Mouse (Mus musculus): ENCODE measurements at regions not wholly inside any gene's neighbourhood (a gene's known extent, or its start where the extent isn't known, plus 50 kb on each side); places are given as distances from the start of the nearest gene placed in this dataset.

GRCm38 (mm10) chr8:87202639-87203160, 269.7 kb downstream of the Cbln1 start:
- DNase-seq (ENCODE audit: extremely low spot score), result no peak

- DNase-seq (ENCODE audit: extremely low spot score), result peak; percentile 76
These were observed 272.8 kb downstream of the Cbln1 start for GRCm38 (mm10) chr8:87199461-87200131.

DNA sequence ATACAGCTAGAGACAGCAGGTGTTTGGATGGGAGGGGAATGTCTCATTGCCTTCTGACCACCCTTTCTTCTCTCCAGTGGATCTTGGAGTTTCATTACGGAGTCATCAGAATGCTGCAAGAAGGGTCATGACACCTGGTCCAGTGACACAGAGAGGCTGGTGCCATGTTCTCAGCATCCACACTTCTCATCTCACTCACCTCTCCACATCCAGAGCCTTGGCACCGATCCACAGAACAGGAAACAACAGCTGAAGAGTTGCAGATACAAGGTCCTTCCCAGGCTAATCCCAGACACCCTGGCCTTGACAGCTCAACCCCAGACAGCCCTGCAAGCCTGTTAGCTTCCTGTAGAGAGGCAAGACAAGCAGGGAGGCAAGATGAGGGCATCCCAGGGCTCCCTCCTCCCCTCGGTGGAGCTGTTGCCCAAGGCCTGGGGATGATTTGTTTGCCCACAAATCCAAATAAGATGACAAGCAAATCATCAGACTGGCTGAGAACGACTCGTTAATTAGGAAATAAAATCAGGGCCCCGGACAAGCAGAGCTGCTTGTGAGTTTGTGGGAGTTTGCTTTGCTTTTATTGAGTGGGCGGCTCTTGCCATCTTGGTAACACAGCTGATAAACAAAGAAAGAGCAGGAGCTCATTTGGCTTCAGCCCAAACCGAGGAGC, 274.4 kb downstream of the Cbln1 start:
- DNase-seq (ENCODE audit: extremely low spot score), result no peak

DNA sequence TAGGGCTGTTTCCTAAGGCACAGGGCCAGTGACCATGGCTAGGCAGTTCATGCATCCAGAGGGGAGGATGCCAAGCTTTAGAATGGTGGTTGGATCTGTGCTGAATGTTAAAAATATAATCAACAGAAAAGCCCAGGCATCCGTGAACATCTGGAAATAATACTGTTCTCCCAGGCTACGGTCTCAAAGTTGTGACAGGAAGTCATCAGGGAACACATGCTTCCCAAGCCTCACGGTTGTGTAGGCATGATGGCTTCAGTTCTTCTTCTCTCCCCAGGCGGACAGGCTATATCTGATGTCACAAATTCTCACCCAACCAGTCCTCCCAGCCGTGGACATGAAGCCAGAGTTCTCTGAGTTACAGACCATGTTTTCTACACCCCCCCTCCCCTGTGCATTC, 275.4 kb downstream of the Cbln1 start:
- DNase-seq (ENCODE audit: extremely low spot score), result no peak

GRCm38 (mm10) chr8:87196050-87196449, 276.4 kb downstream of the Cbln1 start:
- no peak for DNase-seq (ENCODE audit: extremely low spot score)

DNA sequence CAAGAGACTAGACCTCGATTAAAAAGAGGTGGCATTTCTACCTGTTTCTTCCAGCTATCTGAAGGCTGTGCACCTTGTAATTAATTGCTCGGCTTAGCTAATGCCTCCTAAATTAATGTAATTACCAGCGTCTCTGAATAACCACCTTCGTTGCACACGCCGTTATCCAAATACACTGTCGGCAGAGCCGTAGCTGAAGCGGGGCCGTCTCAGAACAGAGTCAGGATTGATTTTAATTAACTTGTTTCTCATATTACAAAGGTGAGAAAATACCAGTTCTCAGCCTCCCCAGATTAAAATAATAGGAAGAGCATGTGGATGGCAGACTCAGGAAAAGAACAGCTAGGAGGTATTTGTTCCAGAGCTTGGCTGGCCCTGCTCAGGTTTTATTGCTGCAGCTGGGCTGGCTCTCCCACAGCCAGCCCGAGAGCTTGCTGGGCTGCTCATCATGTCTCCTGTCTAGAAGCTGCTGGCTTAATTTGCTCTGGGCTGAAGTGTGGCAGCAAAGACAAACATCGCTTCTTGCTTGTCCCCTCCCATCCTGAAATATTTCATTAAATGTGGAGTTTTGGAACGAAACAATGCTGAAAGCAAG, 282.5 kb downstream of the Cbln1 start:
- DNase-seq (ENCODE audit: extremely low spot score), result no peak

DNA sequence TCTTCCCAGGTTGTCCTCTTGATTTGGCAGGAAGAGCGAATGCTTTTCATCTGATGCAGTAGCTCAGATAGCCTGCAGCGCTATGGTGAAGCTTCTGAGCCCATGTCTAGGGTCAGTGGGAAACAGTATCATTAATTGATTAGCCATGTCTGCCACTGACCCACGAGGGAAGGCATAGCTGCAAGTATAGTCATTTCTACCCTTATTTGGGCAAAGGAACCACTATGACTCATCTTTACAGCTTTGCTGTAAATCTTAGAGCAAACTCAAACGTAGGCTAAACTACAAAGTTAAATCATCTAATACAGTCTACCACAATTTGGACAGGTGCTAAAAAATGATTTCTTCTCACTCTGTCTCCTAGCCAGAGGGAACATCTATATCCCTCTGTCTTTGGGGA, 289.5 kb downstream of the Cbln1 start:
- no peak for DNase-seq (ENCODE audit: extremely low spot score)

DNA sequence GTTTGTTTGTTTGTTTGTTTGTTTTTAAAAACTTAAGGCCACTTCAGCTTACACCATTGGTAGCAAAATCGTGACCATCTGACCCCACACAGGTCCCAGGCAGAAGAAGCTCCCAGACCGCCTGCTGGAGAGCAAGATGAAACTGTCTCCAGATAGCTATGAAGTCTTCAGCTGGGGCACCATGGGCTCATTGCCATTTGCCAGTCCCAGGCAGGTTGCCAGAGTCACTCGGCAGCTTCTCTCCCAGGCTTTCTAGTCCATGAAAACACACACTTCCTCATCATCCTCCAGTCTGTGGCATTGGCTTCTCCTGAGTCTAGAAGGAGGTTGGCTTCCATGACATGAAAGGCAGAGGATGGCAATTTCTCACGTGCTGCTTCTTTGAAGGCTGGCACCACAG, 293.5 kb upstream of the N4bp1 start:
- no peak for DNase-seq (ENCODE audit: extremely low spot score)

GRCm38 (mm10) chr8:87177620-87178019, 292.6 kb upstream of the N4bp1 start:
- DNase-seq (ENCODE audit: extremely low spot score), result no peak

GRCm38 (mm10) chr8:87175097-87175496, 290.0 kb upstream of the N4bp1 start:
- DNase-seq (ENCODE audit: extremely low spot score), result no peak

DNA sequence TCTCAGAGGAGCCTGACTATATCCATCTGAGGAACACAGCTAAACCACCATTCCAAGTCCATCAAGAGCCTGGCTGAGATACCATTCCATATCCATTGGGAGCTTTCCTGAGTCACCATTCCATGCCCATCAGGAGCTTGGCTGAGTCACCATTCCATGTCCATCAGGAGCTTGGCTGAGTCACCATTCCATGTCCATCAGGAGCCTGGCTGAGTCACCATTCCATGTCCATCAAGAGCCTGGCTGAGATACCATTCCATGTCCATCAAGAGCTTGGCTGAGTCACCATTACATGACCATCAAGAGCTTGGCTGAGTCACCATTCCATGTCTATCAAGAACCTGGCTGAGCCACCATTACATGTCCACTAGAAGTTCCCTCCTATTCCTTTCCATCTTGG, 288.7 kb upstream of the N4bp1 start:
- DNase-seq (ENCODE audit: extremely low spot score), result no peak

DNA sequence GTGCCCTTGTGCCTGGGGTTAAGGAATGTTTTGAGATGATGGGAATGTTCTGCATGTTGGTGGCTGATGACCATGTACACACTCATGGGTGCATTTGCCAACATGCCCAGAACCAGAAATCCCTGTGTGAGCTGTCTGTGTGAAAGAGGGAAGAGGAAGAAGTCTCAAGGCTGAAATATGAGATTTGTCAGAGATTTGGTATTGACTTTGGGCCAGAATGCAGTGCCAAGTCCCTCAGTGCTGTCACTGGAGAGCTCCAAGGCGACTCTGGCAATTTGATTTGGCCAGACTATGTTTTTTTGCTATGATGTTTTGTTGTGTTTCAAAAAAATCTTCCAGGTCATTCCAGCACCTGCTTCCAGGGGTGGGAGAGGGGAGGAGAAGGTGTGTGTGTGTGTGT, 281.7 kb upstream of the N4bp1 start:
- DNase-seq (ENCODE audit: extremely low spot score), result no peak

DNA sequence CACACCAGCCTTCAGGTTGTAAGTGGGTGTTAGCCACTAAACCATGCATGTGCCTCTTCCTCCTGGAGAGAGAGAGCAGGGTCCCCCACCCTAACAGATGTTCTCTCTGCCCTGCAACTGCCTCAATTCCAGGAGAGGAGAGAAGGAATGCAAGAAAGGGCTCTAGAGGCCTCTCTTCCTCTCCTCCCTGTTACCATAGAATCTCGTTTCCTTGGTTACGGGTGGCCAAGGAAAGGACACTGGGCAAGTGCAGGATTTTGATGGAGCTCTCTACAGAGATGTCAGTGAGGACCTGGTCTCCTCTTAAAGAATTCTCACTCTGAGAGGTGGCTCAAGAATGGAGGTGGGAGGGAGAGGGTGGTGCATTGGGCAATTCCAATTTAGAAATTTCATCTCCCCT, 275.4 kb upstream of the N4bp1 start:
- DNase-seq (ENCODE audit: extremely low spot score), result no peak

DNA sequence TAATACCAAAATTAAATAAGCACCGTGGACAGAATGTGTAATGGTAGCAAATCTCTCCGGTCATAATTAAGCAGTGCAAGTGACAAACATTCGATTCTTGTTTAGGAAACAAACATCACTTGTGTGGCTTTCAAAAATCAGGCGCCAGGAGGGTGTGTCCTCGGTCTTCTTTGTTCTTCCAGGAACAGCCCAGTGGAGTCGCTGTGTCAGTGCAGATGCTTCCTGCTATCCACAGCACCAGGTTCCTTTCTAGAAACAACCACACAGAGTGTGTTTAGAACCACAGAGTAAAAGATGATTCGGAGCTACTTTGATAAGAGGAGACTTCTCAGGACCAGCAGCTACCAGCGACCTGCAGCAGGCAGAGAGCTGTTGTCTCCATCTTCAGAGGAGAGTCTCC, 273.3 kb upstream of the N4bp1 start:
- DNase-seq (ENCODE audit: extremely low spot score), result no peak

GRCm38 (mm10) chr8:87155819-87156425, 270.9 kb upstream of the N4bp1 start:
- no peak for DNase-seq (ENCODE audit: extremely low spot score)

DNA sequence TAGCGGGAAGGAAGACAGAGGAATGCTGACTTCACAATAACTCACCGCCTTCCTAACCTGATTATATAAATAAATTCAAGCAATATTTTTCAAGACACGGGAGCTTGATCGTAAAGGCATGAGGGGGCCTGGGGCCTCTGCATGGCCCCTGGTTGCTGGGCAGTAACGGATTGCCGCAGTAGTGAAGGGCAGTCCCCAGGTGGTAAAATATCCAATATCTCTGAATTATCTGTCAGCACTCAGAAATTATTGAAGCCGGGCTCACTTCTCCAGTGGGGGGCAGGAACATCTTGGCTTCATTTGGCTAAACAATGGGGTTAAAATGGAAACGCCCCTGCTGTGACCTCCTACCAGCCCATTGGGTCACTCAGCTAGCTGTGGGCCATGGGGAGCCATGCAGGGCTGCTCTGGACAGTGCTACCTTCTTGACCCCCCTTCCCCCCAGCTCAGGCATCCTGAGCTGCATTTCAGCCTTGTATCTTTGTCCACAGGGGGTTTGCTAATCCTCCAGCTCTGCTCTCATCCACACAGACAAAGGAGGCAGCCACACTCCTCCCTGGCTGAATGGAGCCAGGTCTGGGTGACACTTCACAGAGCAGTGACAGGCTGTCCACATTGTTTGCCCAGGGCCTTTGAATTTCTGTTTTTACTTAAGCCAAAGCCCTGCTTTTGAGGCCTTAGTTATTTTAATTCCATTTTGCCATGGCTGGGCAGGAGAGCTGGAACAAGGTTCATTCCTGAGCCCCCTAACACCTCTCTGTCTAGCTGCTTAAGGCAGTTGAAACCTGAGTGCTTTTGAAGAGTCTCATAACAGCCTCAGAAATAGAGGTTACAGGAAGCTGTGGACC, 267.2 kb upstream of the N4bp1 start:
- DNase-seq (ENCODE audit: extremely low spot score), result peak; percentile 57

- DNase-seq (ENCODE audit: extremely low spot score), result no peak
These were observed 263.8 kb upstream of the N4bp1 start for GRCm38 (mm10) chr8:87148853-87149252.

DNA sequence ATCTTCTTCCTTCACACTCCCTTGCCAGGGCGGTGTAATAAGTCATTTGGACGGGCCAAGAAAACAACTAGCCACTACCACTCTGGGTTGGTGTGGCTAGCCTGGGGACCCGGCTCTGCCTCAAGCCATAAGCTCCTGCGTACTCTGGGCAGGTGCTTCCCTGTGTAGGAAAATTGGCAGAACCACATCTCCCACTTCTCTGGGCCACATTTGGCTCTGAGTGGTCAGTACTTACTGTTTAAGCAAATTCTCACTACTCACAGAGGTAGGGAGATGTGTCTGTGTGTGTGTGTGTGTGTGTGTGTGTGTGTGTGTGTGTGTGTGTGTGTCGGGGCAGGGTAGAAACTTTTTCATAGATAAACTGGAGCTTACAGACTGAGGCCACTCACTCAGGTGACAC, 262.6 kb upstream of the N4bp1 start:
- DNase-seq (ENCODE audit: extremely low spot score), result no peak

DNA sequence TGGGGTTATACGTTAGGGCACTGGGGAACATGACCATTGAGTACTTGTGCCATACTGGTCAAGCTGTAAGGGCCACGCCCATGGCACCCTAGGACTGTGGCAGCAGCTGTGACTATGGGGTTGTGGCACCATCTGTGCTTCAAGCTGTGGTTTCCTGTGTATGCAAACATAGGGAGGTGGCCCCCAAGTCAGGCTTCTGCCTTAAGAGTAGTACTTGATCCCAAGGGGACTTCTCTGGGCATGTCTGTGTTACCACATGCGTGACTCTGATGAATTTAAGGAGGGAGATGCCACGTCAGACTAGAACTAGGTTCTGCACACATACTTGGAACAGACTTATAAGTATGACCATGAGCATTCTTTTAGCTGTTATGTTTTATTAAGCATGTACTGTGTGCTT, 252.4 kb upstream of the N4bp1 start:
- no peak for DNase-seq (ENCODE audit: extremely low spot score)

DNA sequence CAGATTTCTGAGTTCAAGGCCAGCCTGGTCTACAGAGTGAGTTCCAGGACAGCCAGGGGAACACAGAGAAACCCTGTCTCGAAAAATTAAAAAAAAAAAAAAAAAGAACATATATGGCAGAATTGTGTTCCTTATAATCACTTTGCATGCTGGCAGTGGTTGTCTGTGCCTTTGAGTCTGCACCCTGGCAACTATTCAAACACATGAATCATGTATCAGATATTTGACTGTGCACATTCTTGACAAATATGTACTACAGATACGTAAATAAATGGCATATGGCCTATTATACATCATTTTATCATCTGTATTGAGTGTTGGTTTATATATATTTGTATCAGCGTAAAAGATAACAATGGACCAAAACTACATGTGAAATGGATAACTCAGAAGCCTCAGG, 246.7 kb upstream of the N4bp1 start:
- DNase-seq (ENCODE audit: extremely low spot score), result no peak

- DNase-seq (ENCODE audit: extremely low spot score), result no peak
These were observed 245.6 kb upstream of the N4bp1 start for GRCm38 (mm10) chr8:87130691-87131090.

DNA sequence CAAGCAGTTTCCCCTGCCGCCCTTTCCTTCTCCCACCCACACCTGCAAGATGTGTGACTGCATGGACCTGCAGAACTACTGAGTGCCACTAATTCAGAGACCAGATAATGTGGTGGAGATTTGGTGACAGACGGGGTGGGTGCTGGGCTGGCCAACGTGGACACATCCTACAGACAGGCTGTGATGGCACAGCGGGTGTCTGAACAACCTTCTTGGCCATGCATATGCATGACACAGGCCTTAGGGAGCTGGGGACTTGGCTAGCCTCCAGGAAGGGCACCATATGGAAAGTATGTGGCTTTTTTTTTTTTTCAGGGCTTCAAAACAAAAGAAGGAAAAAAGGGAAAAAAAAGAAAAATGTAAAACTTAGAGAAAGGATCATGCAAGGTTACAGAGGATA, 243.5 kb upstream of the N4bp1 start:
- no peak for DNase-seq (ENCODE audit: extremely low spot score)
